ENCODE assay signal across 11 mouse cellular contexts in the genomic region with DNA sequence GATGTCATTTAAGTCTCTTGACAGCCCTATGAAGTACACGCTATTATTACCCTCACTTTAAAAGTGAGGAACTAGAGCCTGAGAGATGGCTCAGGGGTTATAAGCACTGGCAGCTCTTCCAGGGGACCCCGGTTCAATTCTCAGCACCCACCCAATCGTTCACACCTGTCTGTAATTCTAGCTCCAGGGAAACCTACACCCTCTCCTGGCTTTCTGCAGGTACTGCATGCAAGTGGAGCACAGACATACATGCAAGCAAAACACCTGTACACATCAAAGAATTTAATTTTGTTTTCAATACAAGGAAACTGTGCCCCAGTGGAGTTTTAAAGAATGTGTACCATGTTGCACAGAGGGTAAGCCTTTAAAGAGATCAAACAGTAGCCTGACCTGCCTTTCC. TPM values are rescaled to one million over a fixed set of nuclear protein-coding genes. Genes with fewer than 3 reads are reported as not detected.
DNase-seq lines count a peak whose midpoint lies in the region; ATAC-seq and TF ChIP-seq lines count a peak whose summit lies in the region.
"Had no signal": no experiment of that assay in that cellular context is flagged by ENCODE, and none has a peak within 500 bp of the region (broad histone marks: within the 10 kb centered on the region; RNA-seq: fewer than 3 reads in every experiment).

No protein-coding gene starts in this region.

- H3K9ac ChIP-seq in liver, adult 2 months (ENCODE audit: low read depth, low read length): no peak overlapping the region
- no peak overlapping the region for H3K9ac ChIP-seq in liver, embryonic 12.5 days
- no peak overlapping the region for H3K9ac ChIP-seq in heart, postnatal 0 days (replicated peaks; ENCODE audit: low read depth, low read length)

- no peak for TF ChIP-seq POLR2A in liver, adult 2 months (IDR thresholded peaks at IDR 0.05; ENCODE audit: extremely low read depth, insufficient read depth, low read length)

- H3K27ac ChIP-seq in liver, adult 2 months (replicated peaks; ENCODE audit: insufficient read depth, low read depth, low read length): peak overlapping the region; percentile 18; the same call in 1 of the 2 replicates
- no peak overlapping the region for H3K27ac ChIP-seq in liver, embryonic 12.5 days
- H3K27ac ChIP-seq in heart, postnatal 0 days (ENCODE audit: low read depth): no peak overlapping the region
- peak overlapping the region; percentile 1; the same call in 1 of the 2 replicates for H3K27ac ChIP-seq in macrophage
- H3K27ac ChIP-seq: midbrain, embryonic 10.5 days had no signal

- no peak overlapping the region for H3K4me2 ChIP-seq in liver, embryonic 12.5 days
- H3K4me2 ChIP-seq in heart, postnatal 0 days (ENCODE audit: low read depth, low read length): peak overlapping the region; percentile 83; the same call in 1 of the 2 replicates

- TF ChIP-seq CTCF in liver, adult 2 months (IDR thresholded peaks at IDR 0.05; ENCODE audit: low read depth, low read length): peak; percentile 23; the same call in 1 of the 2 replicates
- TF ChIP-seq CTCF in heart, postnatal 0 days (IDR thresholded peaks at IDR 0.05; ENCODE audit: low read depth): 0 out of 2 replicates have a peak, but pooled peaks have one; percentile 20

- no peak for ATAC-seq in liver, embryonic 12.5 days
- no peak for ATAC-seq in heart, postnatal 0 days (ENCODE audit: insufficient read depth, low read depth)

- H3K79me2 ChIP-seq in liver, adult 2 months (ENCODE audit: control insufficient read depth, insufficient read depth, low read length): peaks cover 23% of the 10 kb centered on the region; the same call in 1 of the 2 replicates
- peaks cover 61% of the 10 kb centered on the region for H3K79me2 ChIP-seq in macrophage (ENCODE audit: inconsistent target)

- H3K4me1 ChIP-seq in liver, adult 2 months (ENCODE audit: control insufficient read depth, insufficient read depth, low read length): peaks cover 42% of the 10 kb centered on the region
- H3K4me1 ChIP-seq in liver, embryonic 12.5 days: peaks cover 71% of the 10 kb centered on the region
- H3K4me1 ChIP-seq in heart, postnatal 0 days (ENCODE audit: control insufficient read depth, insufficient read depth): peaks cover 50% of the 10 kb centered on the region

- 0 out of 2 replicates have a peak, but pooled peaks cover 3% of the 10 kb centered on the region for H3K9me3 ChIP-seq in liver, embryonic 12.5 days (replicated peaks)
- no peaks in the 10 kb centered on the region for H3K9me3 ChIP-seq in heart, postnatal 0 days (replicated peaks; ENCODE audit: control insufficient read depth, low read length)

- DNase-seq in gastrocnemius, adult 18-20 months (ENCODE audit: low spot score): peak; percentile 4
- no peak for DNase-seq in gastrocnemius, postnatal 25 days
- no peak for DNase-seq in liver, adult 2 months (ENCODE audit: extremely low read depth, low read depth, low spot score)
- no peak for DNase-seq in heart, postnatal 0 days (ENCODE audit: low spot score)
- DNase-seq in cerebellum, adult 8-10 months: no peak
- DNase-seq in T-cell, adult 2 months (ENCODE audit: low spot score): no peak
- DNase-seq: kidney, adult 18-20 months had no signal

- H3K4me3 ChIP-seq in liver, adult 2 months (ENCODE audit: insufficient read depth, low read depth, low read length): no peak overlapping the region
- no peak overlapping the region for H3K4me3 ChIP-seq in liver, embryonic 12.5 days
- H3K4me3 ChIP-seq in heart, postnatal 0 days (ENCODE audit: low read depth, low read length): no peak overlapping the region
- H3K4me3 ChIP-seq in macrophage (ENCODE audit: inconsistent target): no peak overlapping the region
- H3K4me3 ChIP-seq: erythroblast, embryonic 14.5 days had no signal

- no peak for TF ChIP-seq EP300 in heart, postnatal 0 days (IDR thresholded peaks at IDR 0.05; ENCODE audit: low read depth)

- 62% methylated on average over 3 of the region's 3 CpGs for WGBS in liver, adult 2 months
- WGBS in liver, embryonic 12.5 days (ENCODE audit: insufficient replicate concordance): 88% methylated on average over 3 of the region's 3 CpGs
- WGBS in heart, postnatal 0 days: 83% methylated on average over 3 of the region's 3 CpGs
- 92% methylated on average over 3 of the region's 3 CpGs for WGBS in macrophage (ENCODE audit: missing documents)

- H3K27me3 ChIP-seq in liver, adult 2 months (ENCODE audit: control insufficient read depth, insufficient read depth, low read length): no peaks in the 10 kb centered on the region
- peaks cover 38% of the 10 kb centered on the region for H3K27me3 ChIP-seq in liver, embryonic 12.5 days (replicated peaks)
- H3K27me3 ChIP-seq in heart, postnatal 0 days (ENCODE audit: control insufficient read depth, insufficient read depth, low read length): no peaks in the 10 kb centered on the region

- H3K36me3 ChIP-seq in liver, adult 2 months (ENCODE audit: control insufficient read depth, insufficient read depth, low read length): no peaks in the 10 kb centered on the region
- peaks cover 6% of the 10 kb centered on the region; the same call in 1 of the 2 replicates for H3K36me3 ChIP-seq in liver, embryonic 12.5 days
- no peaks in the 10 kb centered on the region for H3K36me3 ChIP-seq in heart, postnatal 0 days (replicated peaks; ENCODE audit: control insufficient read depth, insufficient read depth, low read length)
- no peaks in the 10 kb centered on the region for H3K36me3 ChIP-seq in macrophage (ENCODE audit: inconsistent target)

RNA-seq across cellular contexts. Expression of a gene that starts 2.4 kb away (rescaled TPM):
- 10 to 100 TPM; 32.8 to 42.6 TPM for total RNA-seq in gastrocnemius, adult 18-20 months (2021)
- 10 to 100 TPM; 37.8 to 46.3 TPM for total RNA-seq in gastrocnemius, postnatal 25 days (2021)
- total RNA-seq in liver, adult 2 months (2014; rRNA removed): 4.2 and 7.0 TPM in 2 replicates
- 10.0 and 13.9 TPM in 2 replicates for polyA plus RNA-seq in liver, adult 2 months (2012; rRNA removed)
- polyA plus RNA-seq in liver, embryonic 12.5 days (2016; fragmentation: Nextera tagmentation; extraction: Ambion mirVana): 1.1 and 1.6 TPM in 2 replicates
- 45.0 and 47.2 TPM in 2 replicates for total RNA-seq in heart, postnatal 0 days (2014; rRNA removed; ENCODE audit: low replicate concordance)
- 2.9 and 3.4 TPM in 2 replicates for polyA plus RNA-seq in heart, postnatal 0 days (2015; fragmentation: Nextera tagmentation; extraction: Ambion mirVana)
- total RNA-seq in macrophage (2018; cell fraction: chromatin; rRNA removed): 10 to 100 TPM; 10.9 to 28.2 (median 21.6) TPM
- total RNA-seq in macrophage (2018; cell fraction: cytosol; rRNA removed): 10 to 100 TPM in 14 of 26 experiments, 1 to 10 TPM in 12; 6.1 to 17.3 (median 11.1) TPM
- 10 to 100 TPM in 25 of 26 experiments, 1 to 10 TPM in 1; 9.3 to 36.6 (median 16.3) TPM for total RNA-seq in macrophage (2018; cell fraction: nucleus; rRNA removed)
- polyA plus RNA-seq in macrophage (2018): 7.9 to 13.4 TPM (median 8.0 TPM) in 3 replicates

Comparison
In these comparisons a context has a peak if more than half of its experiments do, and no peak if none do; other contexts are left out.
1. H3K27ac ChIP-seq: peak in liver, adult 2 months (single experiment) and macrophage (single experiment); none in liver, embryonic 12.5 days (single experiment) and heart, postnatal 0 days (single experiment).